ENCODE assay signal across 10 mouse cellular contexts in genomic region chr3:152348011-152348830, GRCm38 (mm10). TPM values are rescaled to one million over a fixed set of nuclear protein-coding genes. Genes with fewer than 3 reads are reported as not detected.
DNase-seq lines count a peak whose midpoint lies in the region; ATAC-seq and TF ChIP-seq lines count a peak whose summit lies in the region.
"Had no signal": no experiment of that assay in that cellular context is flagged by ENCODE, and none has a peak within 500 bp of the region (broad histone marks: within the 10 kb centered on the region; RNA-seq: fewer than 3 reads in every experiment).

No protein-coding gene starts in this region.

- peaks cover 41% of the 10 kb centered on the region for H3K4me1 ChIP-seq in hindbrain, embryonic 15.5 days (replicated peaks)
- H3K4me1 ChIP-seq in hindbrain, embryonic 10.5 days (replicated peaks): peaks cover 32% of the 10 kb centered on the region
- peaks cover 6 to 9% of the 10 kb centered on the region in 2 experiments for H3K4me1 ChIP-seq in MEL (ENCODE audit: control insufficient read depth in 1 of 2, insufficient read depth in 2 of 2, low read length in 2 of 2)
- peaks cover 58% of the 10 kb centered on the region for H3K4me1 ChIP-seq in liver, embryonic 15.5 days (replicated peaks)

- no peak for TF ChIP-seq EP300 in MEL (IDR thresholded peaks at IDR 0.05; ENCODE audit: low read depth in 1 of 2, low read length in 2 of 2)

- H3K9ac ChIP-seq in hindbrain, embryonic 15.5 days: no peak overlapping the region; the same call in 1 of the 2 replicates
- H3K9ac ChIP-seq in MEL (ENCODE audit: control insufficient read depth, low read depth, low read length, poor library complexity, severe bottlenecking): no peak overlapping the region
- no peak overlapping the region for H3K9ac ChIP-seq in liver, embryonic 15.5 days

- no peaks in the 10 kb centered on the region for H3K27me3 ChIP-seq in hindbrain, embryonic 15.5 days
- 0 out of 2 replicates have a peak, but pooled peaks cover 5% of the 10 kb centered on the region for H3K27me3 ChIP-seq in hindbrain, embryonic 10.5 days (ENCODE audit: insufficient read depth, poor library complexity, severe bottlenecking)
- H3K27me3 ChIP-seq in MEL (ENCODE audit: control insufficient read depth in 1 of 2, insufficient read depth in 2 of 2, low read length in 2 of 2): no peaks in the 10 kb centered on the region
- H3K27me3 ChIP-seq in liver, embryonic 15.5 days: no peaks in the 10 kb centered on the region

- WGBS in hindbrain, embryonic 15.5 days: 90% methylated on average over 10 of the region's 10 CpGs
- WGBS in hindbrain, embryonic 10.5 days: 92% methylated on average over 10 of the region's 10 CpGs
- WGBS in liver, embryonic 15.5 days (ENCODE audit: insufficient replicate concordance): 80% methylated on average over 10 of the region's 10 CpGs

- ATAC-seq in hindbrain, embryonic 15.5 days (ENCODE audit: low FRiP score, low read depth): no peak
- no peak for ATAC-seq in liver, embryonic 15.5 days (ENCODE audit: insufficient read depth)

- no peak for TF ChIP-seq RAD21 in MEL (IDR thresholded peaks at IDR 0.05; ENCODE audit: low read depth, low read length)

- TF ChIP-seq POLR2A in MEL (IDR thresholded peaks at IDR 0.05; ENCODE audit: control insufficient read depth in 1 of 2, insufficient read depth in 1 of 2, low read depth in 1 of 2, low read length in 2 of 2, poor library complexity in 1 of 2): no peak

- H3K9me3 ChIP-seq in hindbrain, embryonic 15.5 days: no peaks in the 10 kb centered on the region
- H3K9me3 ChIP-seq in hindbrain, embryonic 10.5 days: no peaks in the 10 kb centered on the region
- no peaks in the 10 kb centered on the region for H3K9me3 ChIP-seq in MEL (replicated peaks; ENCODE audit: insufficient read depth, low read length)
- H3K9me3 ChIP-seq in liver, embryonic 15.5 days (replicated peaks): no peaks in the 10 kb centered on the region

- peak overlapping the region; percentile 71 for H3K4me2 ChIP-seq in hindbrain, embryonic 15.5 days
- H3K4me2 ChIP-seq in liver, embryonic 15.5 days: peak overlapping the region; percentile 73

- peak; percentile 47 for DNase-seq in adrenal gland, postnatal 10 days
- no peak for DNase-seq in adrenal gland, postnatal 4 days (ENCODE audit: low spot score in 2 of 2)
- DNase-seq in hindbrain, embryonic 10.5 days (ENCODE audit: low spot score): no peak
- peak; percentile 14 for DNase-seq in MEL (ENCODE audit: low read depth, low spot score)
- no peak for DNase-seq in Muller cell, postnatal 12 days (ENCODE audit: inconsistent ontology term)
- no peak for DNase-seq in thymus, adult 18-20 months
- DNase-seq: layer of hippocampus, postnatal 36 days; lung, adult 18-20 months had no signal

- no peak overlapping the region for H3K27ac ChIP-seq in hindbrain, embryonic 15.5 days (replicated peaks)
- no peak overlapping the region for H3K27ac ChIP-seq in hindbrain, embryonic 10.5 days
- H3K27ac ChIP-seq in MEL (ENCODE audit: control insufficient read depth, low read depth, low read length): no peak overlapping the region
- peak overlapping the region; percentile 19; the same call in 1 of the 2 replicates for H3K27ac ChIP-seq in liver, embryonic 15.5 days (replicated peaks)

- H3K36me3 ChIP-seq in hindbrain, embryonic 15.5 days: no peaks in the 10 kb centered on the region
- peaks cover 10% of the 10 kb centered on the region for H3K36me3 ChIP-seq in hindbrain, embryonic 10.5 days
- peaks cover 2 to 9% of the 10 kb centered on the region in 2 experiments; a peak in 3 of 4 replicates for H3K36me3 ChIP-seq in MEL (ENCODE audit: control insufficient read depth in 1 of 2, insufficient read depth in 2 of 2, low read length in 2 of 2)
- H3K36me3 ChIP-seq in liver, embryonic 15.5 days (replicated peaks): peaks cover 7% of the 10 kb centered on the region; the same call in 1 of the 2 replicates

- no peak overlapping the region for H3K4me3 ChIP-seq in hindbrain, embryonic 15.5 days
- H3K4me3 ChIP-seq in hindbrain, embryonic 10.5 days: no peak overlapping the region
- H3K4me3 ChIP-seq in MEL (ENCODE audit: control insufficient read depth in 1 of 2, insufficient read depth in 1 of 2, low read depth in 2 of 2, low read length in 2 of 2): no peak overlapping the region
- 0 out of 2 replicates have a peak overlapping the region, but pooled peaks have one; percentile 82 for H3K4me3 ChIP-seq in liver, embryonic 15.5 days (replicated peaks)

- no peak for TF ChIP-seq CTCF in MEL (IDR thresholded peaks at IDR 0.05 in 2 of 3, conservative IDR thresholded peaks at IDR 0.05 in 1 of 3; ENCODE audit: control insufficient read depth in 1 of 3, insufficient read depth in 1 of 3, low read depth in 2 of 3, low read length in 3 of 3, poor library complexity in 1 of 3, severe bottlenecking in 1 of 3)

- H3K79me2 ChIP-seq in MEL (ENCODE audit: control insufficient read depth, insufficient read depth, low read length, poor library complexity): peaks cover 51% of the 10 kb centered on the region

TF ChIP-seq in MEL, 35 proteins besides CTCF, POLR2A, EP300 and RAD21:
- TF ChIP-seq MEF2A (IDR thresholded peaks at IDR 0.05; ENCODE audit: extremely low read depth, insufficient replicate concordance, low read depth, low read length, poor library complexity, severe bottlenecking) (no peak), TBP (IDR thresholded peaks at IDR 0.05; ENCODE audit: low read depth, low read length) (no peak), USF2 (IDR thresholded peaks at IDR 0.05; ENCODE audit: borderline replicate concordance in 1 of 2, insufficient read depth in 1 of 2, low read depth in 1 of 2, low read length in 2 of 2) (no peak), TCF12 (IDR thresholded peaks at IDR 0.05; ENCODE audit: low read depth, low read length) (no peak), MAX (IDR thresholded peaks at IDR 0.05; ENCODE audit: low read length) (no peak), POLR2AphosphoS2 (IDR thresholded peaks at IDR 0.05; ENCODE audit: low read length) (no peak), MAZ (IDR thresholded peaks at IDR 0.05; ENCODE audit: low read depth, low read length) (no peak)

RNA-seq across cellular contexts. Expression of gene Usp33, which starts 1.9 kb away (rescaled TPM):
- total RNA-seq in adrenal gland, postnatal 10 days (2021): 10 to 100 TPM; 65.4 to 80.7 TPM
- 10 to 100 TPM; 91.9 to 92.1 TPM for total RNA-seq in adrenal gland, postnatal 4 days (2021)
- polyA plus RNA-seq in hindbrain, embryonic 15.5 days (2015; fragmentation: Nextera tagmentation; extraction: Ambion mirVana): 80.9 and 88.7 TPM in 2 replicates
- polyA plus RNA-seq in hindbrain, embryonic 10.5 days (2016; fragmentation: Nextera tagmentation; extraction: Ambion mirVana): 49.5 and 53.8 TPM in 2 replicates
- 31.0 and 34.1 TPM in 2 replicates for total RNA-seq in MEL (2012; rRNA removed)
- polyA plus RNA-seq in MEL (2012; ENCODE audit: insufficient read depth in 1 of 2, insufficient read length in 2 of 2, low read depth in 1 of 2, low replicate concordance in 2 of 2, missing spikeins in 1 of 2): 10 to 100 TPM in 1 of 2 experiments, not detected in 1; 32.3 TPM
- polyA plus RNA-seq in liver, embryonic 15.5 days (2015; fragmentation: Nextera tagmentation; extraction: Ambion mirVana): 19.6 and 21.4 TPM in 2 replicates

RNA-seq across cellular contexts. Expression of gene Miga1, which starts 8.0 kb away (rescaled TPM):
- 10 to 100 TPM; 11.3 to 11.8 TPM for total RNA-seq in adrenal gland, postnatal 10 days (2021)
- total RNA-seq in adrenal gland, postnatal 4 days (2021): 10 to 100 TPM; 20.6 to 22.9 TPM
- polyA plus RNA-seq in hindbrain, embryonic 15.5 days (2015; fragmentation: Nextera tagmentation; extraction: Ambion mirVana): 18.3 and 21.0 TPM in 2 replicates
- polyA plus RNA-seq in hindbrain, embryonic 10.5 days (2016; fragmentation: Nextera tagmentation; extraction: Ambion mirVana): 16.4 and 16.9 TPM in 2 replicates
- 10.4 and 14.2 TPM in 2 replicates for total RNA-seq in MEL (2012; rRNA removed)
- polyA plus RNA-seq in MEL (2012; ENCODE audit: insufficient read depth in 1 of 2, insufficient read length in 2 of 2, low read depth in 1 of 2, low replicate concordance in 2 of 2, missing spikeins in 1 of 2): 10 to 100 TPM in 1 of 2 experiments, not detected in 1; 16.2 TPM
- 3.4 and 3.5 TPM in 2 replicates for polyA plus RNA-seq in liver, embryonic 15.5 days (2015; fragmentation: Nextera tagmentation; extraction: Ambion mirVana)

RNA-seq across cellular contexts. Expression of gene Zzz3, which starts 47.1 kb away (rescaled TPM):
- 10 to 100 TPM; 35.9 to 37.6 TPM for total RNA-seq in adrenal gland, postnatal 10 days (2021)
- total RNA-seq in adrenal gland, postnatal 4 days (2021): 10 to 100 TPM; 46.7 to 47.9 TPM
- 29.5 TPM in 2 replicates for polyA plus RNA-seq in hindbrain, embryonic 15.5 days (2015; fragmentation: Nextera tagmentation; extraction: Ambion mirVana)
- polyA plus RNA-seq in hindbrain, embryonic 10.5 days (2016; fragmentation: Nextera tagmentation; extraction: Ambion mirVana): 41.3 and 54.3 TPM in 2 replicates
- total RNA-seq in MEL (2012; rRNA removed): 52.5 and 53.7 TPM in 2 replicates
- polyA plus RNA-seq in MEL (2012; ENCODE audit: insufficient read depth in 1 of 2, insufficient read length in 2 of 2, low read depth in 1 of 2, low replicate concordance in 2 of 2, missing spikeins in 1 of 2): 100 to 1,000 TPM in 1 of 2 experiments, 10 to 100 TPM in 1; 46.1 to 507 TPM
- polyA plus RNA-seq in liver, embryonic 15.5 days (2015; fragmentation: Nextera tagmentation; extraction: Ambion mirVana): 10.8 and 14.3 TPM in 2 replicates

Comparison
In these comparisons a context has a peak if more than half of its experiments do, and no peak if none do; other contexts are left out.
1. DNase-seq: peak in adrenal gland, postnatal 10 days (single experiment) and MEL (single experiment); none in adrenal gland, postnatal 4 days (0 of 2), hindbrain, embryonic 10.5 days (single experiment), Muller cell, postnatal 12 days (single experiment) and thymus, adult 18-20 months (0 of 2).